22 mouse cellular contexts compared by ENCODE assay signal in genomic region chr10:110158122-110158521, GRCm38 (mm10).
DNase-seq lines count a peak whose midpoint lies in the region; ATAC-seq and TF ChIP-seq lines count a peak whose summit lies in the region.
"Had no signal": no experiment of that assay in that cellular context is flagged by ENCODE, and none has a peak within 500 bp of the region (broad histone marks: within the 10 kb centered on the region; RNA-seq: fewer than 3 reads in every experiment).

No protein-coding gene starts in this region.

- no peaks in the 10 kb centered on the region for H3K27me3 ChIP-seq in heart, embryonic 16.5 days (ENCODE audit: control insufficient read depth, insufficient read depth, low read length)
- H3K27me3 ChIP-seq in lung, postnatal 0 days (replicated peaks; ENCODE audit: insufficient read depth, low read length), result no peaks in the 10 kb centered on the region
- no peaks in the 10 kb centered on the region for H3K27me3 ChIP-seq in midbrain, embryonic 13.5 days
- H3K27me3 ChIP-seq in midbrain, embryonic 16.5 days (ENCODE audit: control insufficient read depth, insufficient read depth, low read depth, low read length), result no peaks in the 10 kb centered on the region
- H3K27me3 ChIP-seq: embryonic facial prominence, embryonic 13.5 days; embryonic facial prominence, embryonic 15.5 days; forebrain, embryonic 12.5 days had no signal

- no peak for TF ChIP-seq CTCF in lung, postnatal 0 days (IDR thresholded peaks at IDR 0.05)
- TF ChIP-seq CTCF in lung, adult 2 months (IDR thresholded peaks at IDR 0.05; ENCODE audit: insufficient read depth, low read length), result no peak

- no peak for DNase-seq in heart, postnatal 10 days
- no peak for DNase-seq in lung, postnatal 0 days (ENCODE audit: low spot score)
- no peak for DNase-seq in lung, adult 2 months
- no peak for DNase-seq in urinary bladder, postnatal 36 days (ENCODE audit: low spot score in 2 of 2)
- DNase-seq: adrenal gland, adult 2 months; adrenal gland, postnatal 25 days; cerebellum, adult 11 months; cerebellum, adult 18-20 months; cerebellum, adult 9-10 months; cerebellum, postnatal 10 days; cerebellum, postnatal 36 days; embryo, embryonic 11 days had no signal

- peaks cover 10% of the 10 kb centered on the region for H3K4me1 ChIP-seq in heart, embryonic 16.5 days (ENCODE audit: control insufficient read depth, insufficient read depth, low read length)
- no peaks in the 10 kb centered on the region for H3K4me1 ChIP-seq in lung, postnatal 0 days (ENCODE audit: insufficient read depth, low read depth, low read length)
- peaks cover 3% of the 10 kb centered on the region for H3K4me1 ChIP-seq in lung, adult 2 months (ENCODE audit: control insufficient read depth, insufficient read depth, low read length)
- H3K4me1 ChIP-seq in midbrain, embryonic 13.5 days (replicated peaks), result peaks cover 50% of the 10 kb centered on the region
- peaks cover 28% of the 10 kb centered on the region for H3K4me1 ChIP-seq in midbrain, embryonic 16.5 days (ENCODE audit: control insufficient read depth, insufficient read depth, low read length)
- H3K4me1 ChIP-seq: embryonic facial prominence, embryonic 13.5 days; forebrain, embryonic 10.5 days had no signal

- WGBS in heart, embryonic 16.5 days, result 62% methylated on average over 3 of the region's 3 CpGs
- WGBS in lung, postnatal 0 days, result 62% methylated on average over 3 of the region's 3 CpGs
- WGBS in lung, adult 2 months, result 67% methylated on average over 3 of the region's 3 CpGs
- WGBS in midbrain, embryonic 13.5 days, result 50% methylated on average over 3 of the region's 3 CpGs
- WGBS in midbrain, embryonic 16.5 days, result 58% methylated on average over 3 of the region's 3 CpGs

- H3K9ac ChIP-seq in heart, embryonic 16.5 days (ENCODE audit: low read length), result no peak overlapping the region
- H3K9ac ChIP-seq in lung, postnatal 0 days (replicated peaks; ENCODE audit: low read depth), result no peak overlapping the region
- no peak overlapping the region for H3K9ac ChIP-seq in midbrain, embryonic 13.5 days (replicated peaks)
- no peak overlapping the region for H3K9ac ChIP-seq in midbrain, embryonic 16.5 days (ENCODE audit: low read depth, low read length)
- H3K9ac ChIP-seq: embryonic facial prominence, embryonic 13.5 days; embryonic facial prominence, embryonic 15.5 days; forebrain, embryonic 12.5 days had no signal

- intact Hi-C loops in heart, postnatal 10 days (cut with DNase I), result no loop called here

- H3K36me3 ChIP-seq in heart, embryonic 16.5 days (ENCODE audit: control insufficient read depth, insufficient read depth), result no peaks in the 10 kb centered on the region
- no peaks in the 10 kb centered on the region for H3K36me3 ChIP-seq in lung, postnatal 0 days (ENCODE audit: insufficient read depth, low read length)
- no peaks in the 10 kb centered on the region for H3K36me3 ChIP-seq in midbrain, embryonic 13.5 days
- H3K36me3 ChIP-seq in midbrain, embryonic 16.5 days (ENCODE audit: control insufficient read depth, insufficient read depth, low read length), result no peaks in the 10 kb centered on the region
- H3K36me3 ChIP-seq: embryonic facial prominence, embryonic 13.5 days; embryonic facial prominence, embryonic 15.5 days; forebrain, embryonic 10.5 days; forebrain, embryonic 12.5 days had no signal

- no peak overlapping the region for H3K4me2 ChIP-seq in heart, embryonic 16.5 days (ENCODE audit: low read depth, low read length)
- H3K4me2 ChIP-seq in lung, postnatal 0 days (replicated peaks; ENCODE audit: low read depth, low read length), result no peak overlapping the region
- no peak overlapping the region for H3K4me2 ChIP-seq in midbrain, embryonic 13.5 days (replicated peaks)
- H3K4me2 ChIP-seq in midbrain, embryonic 16.5 days (ENCODE audit: low read length), result no peak overlapping the region
- H3K4me2 ChIP-seq: embryonic facial prominence, embryonic 13.5 days; embryonic facial prominence, embryonic 15.5 days; forebrain, embryonic 12.5 days had no signal

- no peaks in the 10 kb centered on the region for H3K9me3 ChIP-seq in heart, embryonic 16.5 days (replicated peaks; ENCODE audit: control insufficient read depth, low read length)
- H3K9me3 ChIP-seq in lung, postnatal 0 days (ENCODE audit: low read length), result no peaks in the 10 kb centered on the region
- no peaks in the 10 kb centered on the region for H3K9me3 ChIP-seq in midbrain, embryonic 13.5 days
- H3K9me3 ChIP-seq in midbrain, embryonic 16.5 days (replicated peaks; ENCODE audit: control insufficient read depth, low read length, poor library complexity, severe bottlenecking), result no peaks in the 10 kb centered on the region
- H3K9me3 ChIP-seq: embryonic facial prominence, embryonic 13.5 days; embryonic facial prominence, embryonic 15.5 days; forebrain, embryonic 10.5 days; forebrain, embryonic 12.5 days had no signal

- no peak for TF ChIP-seq EP300 in lung, postnatal 0 days (IDR thresholded peaks at IDR 0.05)

- H3K27ac ChIP-seq in heart, embryonic 16.5 days (ENCODE audit: low read length), result no peak overlapping the region
- no peak overlapping the region for H3K27ac ChIP-seq in lung, postnatal 0 days (ENCODE audit: low read length)
- H3K27ac ChIP-seq in midbrain, embryonic 13.5 days, result 0 out of 2 replicates have a peak overlapping the region, but pooled peaks have one; percentile 3
- H3K27ac ChIP-seq in midbrain, embryonic 16.5 days (ENCODE audit: low read length), result no peak overlapping the region
- H3K27ac ChIP-seq: embryonic facial prominence, embryonic 13.5 days; embryonic facial prominence, embryonic 15.5 days; forebrain, embryonic 10.5 days; forebrain, embryonic 12.5 days had no signal

- ATAC-seq in heart, embryonic 16.5 days (replicated peaks; ENCODE audit: extremely low read depth, insufficient read depth, low FRiP score), result peak; percentile 28; the same call in 1 of the 2 replicates
- ATAC-seq in lung, postnatal 0 days, result peak; percentile 73; the same call in 1 of the 2 replicates
- no peak for ATAC-seq in midbrain, embryonic 13.5 days
- no peak for ATAC-seq in midbrain, embryonic 16.5 days
- ATAC-seq: forebrain, embryonic 14.5 days; forebrain, embryonic 16.5 days had no signal

- no peak for TF ChIP-seq POLR2A in lung, adult 2 months (IDR thresholded peaks at IDR 0.05; ENCODE audit: borderline replicate concordance, extremely low read depth, low read depth, low read length)

- H3K4me3 ChIP-seq in heart, embryonic 16.5 days (ENCODE audit: low read length), result no peak overlapping the region
- no peak overlapping the region for H3K4me3 ChIP-seq in lung, postnatal 0 days (ENCODE audit: low read depth, low read length)
- no peak overlapping the region for H3K4me3 ChIP-seq in lung, adult 2 months (replicated peaks; ENCODE audit: extremely low read depth, low read depth, low read length)
- H3K4me3 ChIP-seq in midbrain, embryonic 13.5 days (replicated peaks), result no peak overlapping the region
- no peak overlapping the region for H3K4me3 ChIP-seq in midbrain, embryonic 16.5 days (ENCODE audit: low read depth, low read length)
- H3K4me3 ChIP-seq: embryonic facial prominence, embryonic 13.5 days; embryonic facial prominence, embryonic 15.5 days; erythroblast, embryonic 14.5 days; forebrain, embryonic 10.5 days; forebrain, embryonic 12.5 days had no signal

Comparison
In these comparisons a context has a peak if more than half of its experiments do, and no peak if none do; other contexts are left out.
1. ATAC-seq: peak in heart, embryonic 16.5 days (single experiment) and lung, postnatal 0 days (single experiment); none in midbrain, embryonic 13.5 days (single experiment) and midbrain, embryonic 16.5 days (single experiment).